Mouse (Mus musculus): Measurements from ENCODE around the gene Usp43. TPM values are rescaled to one million over a fixed set of nuclear protein-coding genes. Genes with fewer than 3 reads are reported as not detected.

Usp43 gene
- total RNA-seq, 2 experiments from 2014 or later, result 4.0 to 7.6 TPM

- DNase-seq (ENCODE audit: low spot score in 2 of 2), result no peak
- intact Hi-C loops (cut with DNase I), result no loop called here
These were observed 10.9 kb downstream of the Usp43 start for GRCm38 (mm10) chr11:67911074-67911473.

GRCm38 (mm10) chr11:67903756-67904155 is 18.2 kb downstream of the Usp43 start:
- intact Hi-C loops (cut with DNase I), result no loop called here
- no peak for DNase-seq (ENCODE audit: low spot score in 2 of 2)

- intact Hi-C loops (cut with DNase I), result loop anchor here (2.0 kb wide), 1 partner anchor 76 kb away; no protein-coding TSS in a partner anchor
- peak; percentile 50 to 71 for DNase-seq (ENCODE audit: low spot score in 2 of 2)
These were observed 24.8 kb downstream of the Usp43 start for GRCm38 (mm10) chr11:67897064-67897560.

- intact Hi-C loops (cut with DNase I), result loop anchor here (2.0 kb wide), 1 partner anchor 75 kb away; no protein-coding TSS in a partner anchor
- DNase-seq (ENCODE audit: low spot score in 2 of 2), result peak in 1 of 2 experiments; percentile 39
These were observed 26.3 kb downstream of the Usp43 start for GRCm38 (mm10) chr11:67895641-67896040.

- intact Hi-C loops (cut with DNase I), result loop anchor here (5.0 kb wide), 1 partner anchor 66 kb away; no protein-coding TSS in a partner anchor
- peak in 1 of 2 experiments; percentile 62 for DNase-seq (ENCODE audit: low spot score in 2 of 2)
These were observed 33.4 kb downstream of the Usp43 start for GRCm38 (mm10) chr11:67888521-67888920.

- intact Hi-C loops (cut with DNase I), result loop anchor here (5.0 kb wide), 1 partner anchor 64 kb away; no protein-coding TSS in a partner anchor
- DNase-seq (ENCODE audit: low spot score in 2 of 2), result no peak
These were observed 36.0 kb downstream of the Usp43 start for GRCm38 (mm10) chr11:67885921-67886320.

GRCm38 (mm10) chr11:67865521-67866197 is 56.3 kb downstream of the Usp43 start:
- intact Hi-C loops (cut with DNase I), result no loop called here
- no peak for DNase-seq (ENCODE audit: low spot score in 2 of 2)

GRCm38 (mm10) chr11:67865100-67865499 is 56.9 kb downstream of the Usp43 start:
- intact Hi-C loops (cut with DNase I), result no loop called here
- DNase-seq (ENCODE audit: low spot score in 2 of 2), result no peak

GRCm38 (mm10) chr11:67861399-67861838 is 60.5 kb downstream of the Usp43 start:
- DNase-seq (ENCODE audit: low spot score in 2 of 2), result no peak
- intact Hi-C loops (cut with DNase I), result no loop called here

GRCm38 (mm10) chr11:67860743-67861398 is 61.1 kb downstream of the Usp43 start:
- DNase-seq (ENCODE audit: low spot score in 2 of 2), result no peak
- intact Hi-C loops (cut with DNase I), result no loop called here

GRCm38 (mm10) chr11:67858518-67858917 is 63.4 kb downstream of the Usp43 start:
- intact Hi-C loops (cut with DNase I), result no loop called here
- DNase-seq (ENCODE audit: low spot score in 2 of 2), result no peak

GRCm38 (mm10) chr11:67855035-67855434 is 66.9 kb downstream of the Usp43 start:
- DNase-seq (ENCODE audit: low spot score in 2 of 2), result peak in 1 of 2 experiments; percentile 19
- intact Hi-C loops (cut with DNase I), result no loop called here

GRCm38 (mm10) chr11:67853996-67854395 is 68.0 kb downstream of the Usp43 start:
- intact Hi-C loops (cut with DNase I), result no loop called here
- DNase-seq (ENCODE audit: low spot score in 2 of 2), result no peak

GRCm38 (mm10) chr11:67851770-67852169 is 70.2 kb downstream of the Usp43 start:
- DNase-seq (ENCODE audit: low spot score in 2 of 2), result no peak
- intact Hi-C loops (cut with DNase I), result no loop called here

GRCm38 (mm10) chr11:67845193-67845592 is 76.8 kb downstream of the Usp43 start:
- DNase-seq (ENCODE audit: low spot score in 2 of 2), result peak in 1 of 2 experiments; percentile 48
- intact Hi-C loops (cut with DNase I), result no loop called here

- intact Hi-C loops (cut with DNase I), result no loop called here
- DNase-seq (ENCODE audit: low spot score in 2 of 2), result no peak
These were observed 82.1 kb downstream of the Usp43 start for GRCm38 (mm10) chr11:67839810-67840209.

- DNase-seq (ENCODE audit: low spot score in 2 of 2), result no peak
- intact Hi-C loops (cut with DNase I), result no loop called here
These were observed 86.4 kb downstream of the Usp43 start for GRCm38 (mm10) chr11:67835408-67836078.

- intact Hi-C loops (cut with DNase I), result no loop called here
- no peak for DNase-seq (ENCODE audit: low spot score in 2 of 2)
These were observed 90.1 kb downstream of the Usp43 start for GRCm38 (mm10) chr11:67831820-67832219.

- no peak for DNase-seq (ENCODE audit: low spot score in 2 of 2)
- intact Hi-C loops (cut with DNase I), result loop anchor here (10.0 kb wide), 1 partner anchor 575 kb away; the partner anchor contains the start of gene Ntn1
These were observed 92.4 kb downstream of the Usp43 start for GRCm38 (mm10) chr11:67829530-67829929.
